ENCODE assay signal across 13 mouse cellular contexts in genomic region chr2:5922823-5923222, GRCm38 (mm10).
"Had no signal": no experiment of that assay in that cellular context is flagged by ENCODE, and none has a peak within 500 bp of the region (broad histone marks: within the 10 kb centered on the region; RNA-seq: fewer than 3 reads in every experiment).

No protein-coding gene starts in this region.

- DNase-seq: kidney, adult 8-10 months; kidney, postnatal 25 days; layer of hippocampus, adult 9-11 months; liver; lung, adult 2 months; lung, postnatal 10 days; right cerebral cortex, postnatal 25 days; thymus, adult 18-20 months; thymus, postnatal 14 days had no signal

- H3K27me3 ChIP-seq: limb, embryonic 12.5 days; liver, embryonic 15.5 days; midbrain, embryonic 13.5 days had no signal

- H3K9ac ChIP-seq: limb, embryonic 12.5 days; liver, embryonic 15.5 days; midbrain, embryonic 13.5 days had no signal

- H3K9me3 ChIP-seq: limb, embryonic 12.5 days; liver, embryonic 15.5 days; midbrain, embryonic 13.5 days had no signal

- H3K4me2 ChIP-seq: limb, embryonic 12.5 days; liver, embryonic 15.5 days; midbrain, embryonic 13.5 days had no signal

- H3K27ac ChIP-seq: limb, embryonic 12.5 days; liver, embryonic 15.5 days; macrophage; midbrain, embryonic 13.5 days had no signal

- ATAC-seq: midbrain, embryonic 13.5 days had no signal

- H3K4me1 ChIP-seq: liver, embryonic 15.5 days; midbrain, embryonic 13.5 days had no signal

- H3K4me3 ChIP-seq: limb, embryonic 12.5 days; liver, embryonic 15.5 days; midbrain, embryonic 13.5 days had no signal
